Mouse (Mus musculus): ENCODE results near the gene Cnrip1. TPM values are rescaled to one million over a fixed set of nuclear protein-coding genes. Genes with fewer than 3 reads are reported as not detected.
"Not testable (repeated sequence)": the region's sequence is repeated elsewhere in the genome, so short reads cannot be mapped to it uniquely, and the experiment has no call there.

Gene Cnrip1
- polyA plus RNA-seq, 1 experiment from 2014 or later, result 33.2 TPM

DNA sequence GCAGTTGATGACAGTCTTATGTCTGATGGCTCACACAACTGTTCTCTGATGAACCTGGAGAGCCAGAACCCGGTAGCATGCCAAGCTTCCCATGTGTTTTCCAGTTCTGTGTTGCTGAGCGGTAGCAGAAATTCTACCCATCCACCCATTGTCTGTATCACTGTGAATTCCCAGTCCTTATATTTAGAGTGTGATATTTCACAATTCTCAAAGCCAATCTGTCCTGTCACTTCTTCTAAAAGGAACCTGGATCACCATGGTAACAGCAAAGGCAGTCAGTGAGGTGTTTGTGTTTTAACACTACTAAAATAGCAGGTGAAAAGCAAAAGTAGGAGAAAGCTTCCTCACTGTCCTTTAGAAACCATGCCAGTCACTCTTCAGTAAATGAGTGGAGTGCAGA is 5.6 kb upstream of the Cnrip1 start:
- no peak overlapping the region for H3K4me2 ChIP-seq
- ATAC-seq (ENCODE audit: low FRiP score), result no peak
- no peaks in the 10 kb centered on the region; the same call in 1 of the 2 replicates for H3K4me1 ChIP-seq
- H3K9ac ChIP-seq, result no peak overlapping the region
- H3K4me3 ChIP-seq (replicated peaks), result no peak overlapping the region
- no peaks in the 10 kb centered on the region for H3K36me3 ChIP-seq (replicated peaks)
- no peak overlapping the region for H3K27ac ChIP-seq
- no peaks in the 10 kb centered on the region for H3K9me3 ChIP-seq
- no peaks in the 10 kb centered on the region for H3K27me3 ChIP-seq
- WGBS, result 82% methylated on average over 2 of the region's 2 CpGs

- H3K27ac ChIP-seq, result peak overlapping the region; percentile 74; the same call in 1 of the 2 replicates
- H3K27me3 ChIP-seq, result no peaks in the 10 kb centered on the region
- no peaks in the 10 kb centered on the region for H3K36me3 ChIP-seq (replicated peaks)
- H3K4me2 ChIP-seq, result peak overlapping the region; percentile 79
- peaks cover 20% of the 10 kb centered on the region for H3K4me1 ChIP-seq
- H3K9me3 ChIP-seq, result no peaks in the 10 kb centered on the region
- peak; percentile 39; the same call in 1 of the 2 replicates for ATAC-seq (ENCODE audit: low FRiP score)
- H3K4me3 ChIP-seq (replicated peaks), result peak overlapping the region; percentile 59
- 17% methylated on average over 6 of the region's 6 CpGs for WGBS
- peak overlapping the region; percentile 72 for H3K9ac ChIP-seq
Observed at GRCm38 (mm10) chr11:17052476-17053049, 1.2 kb downstream of the Cnrip1 start.

- not testable (repeated sequence) for ATAC-seq (ENCODE audit: low FRiP score); H3K9ac ChIP-seq; H3K4me2 ChIP-seq; H3K4me3 ChIP-seq (replicated peaks); H3K27ac ChIP-seq; H3K36me3 ChIP-seq (replicated peaks); H3K27me3 ChIP-seq; H3K9me3 ChIP-seq; H3K4me1 ChIP-seq
- 98% methylated on average over 2 of the region's 2 CpGs for WGBS
Observed at GRCm38 (mm10) chr11:17069360-17069759, 18.0 kb downstream of the Cnrip1 start.

- Histone ChIP-seq H3K4me3 (replicated peaks) (no peak overlapping the region), H3K27me3 (no peaks in the 10 kb centered on the region), H3K9me3 (no peaks in the 10 kb centered on the region), H3K4me2 (no peak overlapping the region), H3K4me1 (no peaks in the 10 kb centered on the region), H3K27ac (no peak overlapping the region), H3K9ac (no peak overlapping the region), H3K36me3 (replicated peaks) (no peaks in the 10 kb centered on the region)
- 90% methylated on average over 2 of the region's 2 CpGs for WGBS
- no peak for ATAC-seq (ENCODE audit: low FRiP score)
Observed at GRCm38 (mm10) chr11:17075656-17076055, 24.3 kb downstream of the Cnrip1 start.

DNA sequence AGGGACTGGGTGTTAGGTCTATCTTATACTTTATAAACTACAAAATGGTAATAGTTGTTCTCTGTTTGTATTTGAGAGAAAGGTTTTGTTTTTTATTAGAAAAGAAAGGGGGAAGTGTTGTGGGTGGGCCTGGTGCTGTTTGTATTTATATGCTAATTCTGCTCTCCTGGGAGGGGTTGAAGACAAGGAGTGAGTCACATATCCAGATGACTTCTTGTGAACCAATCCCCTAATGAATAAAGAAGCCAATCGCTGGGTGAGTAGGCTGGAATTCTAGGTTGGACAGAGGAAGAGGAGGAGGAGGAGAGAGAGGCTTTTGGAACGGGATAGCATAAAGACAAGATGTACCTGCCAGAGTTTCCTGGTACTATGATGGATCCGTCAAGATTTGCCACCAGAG is 30.7 kb downstream of the Cnrip1 start:
- no peak for ATAC-seq (ENCODE audit: low FRiP score)
- no peak overlapping the region for H3K9ac ChIP-seq
- no peak overlapping the region for H3K27ac ChIP-seq
- no peak overlapping the region for H3K4me2 ChIP-seq
- H3K4me1 ChIP-seq, result no peaks in the 10 kb centered on the region
- H3K27me3 ChIP-seq, result no peaks in the 10 kb centered on the region
- H3K9me3 ChIP-seq, result no peaks in the 10 kb centered on the region
- no peak overlapping the region for H3K4me3 ChIP-seq (replicated peaks)
- H3K36me3 ChIP-seq (replicated peaks), result no peaks in the 10 kb centered on the region
- WGBS, result 53% methylated on average over 3 of the region's 3 CpGs

- no peak overlapping the region for H3K27ac ChIP-seq
- H3K9ac ChIP-seq, result no peak overlapping the region
- no peak overlapping the region for H3K4me2 ChIP-seq
- no peaks in the 10 kb centered on the region for H3K9me3 ChIP-seq
- no peaks in the 10 kb centered on the region for H3K27me3 ChIP-seq
- WGBS, result 55% methylated on average over 2 of the region's 2 CpGs
- peak; percentile 67; the same call in 1 of the 2 replicates for ATAC-seq (ENCODE audit: low FRiP score)
- H3K36me3 ChIP-seq (replicated peaks), result no peaks in the 10 kb centered on the region
- no peak overlapping the region for H3K4me3 ChIP-seq (replicated peaks)
- no peaks in the 10 kb centered on the region for H3K4me1 ChIP-seq
Observed at GRCm38 (mm10) chr11:17082953-17083352, 31.6 kb downstream of the Cnrip1 start.

GRCm38 (mm10) chr11:17083455-17083854 is 32.1 kb downstream of the Cnrip1 start:
- Histone ChIP-seq H3K27ac (no peak overlapping the region), H3K36me3 (replicated peaks) (no peaks in the 10 kb centered on the region), H3K9me3 (no peaks in the 10 kb centered on the region), H3K4me3 (replicated peaks) (no peak overlapping the region), H3K9ac (no peak overlapping the region), H3K27me3 (no peaks in the 10 kb centered on the region), H3K4me1 (no peaks in the 10 kb centered on the region), H3K4me2 (no peak overlapping the region)
- ATAC-seq (ENCODE audit: low FRiP score), result no peak
- WGBS, result 95% methylated on average over 3 of the region's 3 CpGs

DNA sequence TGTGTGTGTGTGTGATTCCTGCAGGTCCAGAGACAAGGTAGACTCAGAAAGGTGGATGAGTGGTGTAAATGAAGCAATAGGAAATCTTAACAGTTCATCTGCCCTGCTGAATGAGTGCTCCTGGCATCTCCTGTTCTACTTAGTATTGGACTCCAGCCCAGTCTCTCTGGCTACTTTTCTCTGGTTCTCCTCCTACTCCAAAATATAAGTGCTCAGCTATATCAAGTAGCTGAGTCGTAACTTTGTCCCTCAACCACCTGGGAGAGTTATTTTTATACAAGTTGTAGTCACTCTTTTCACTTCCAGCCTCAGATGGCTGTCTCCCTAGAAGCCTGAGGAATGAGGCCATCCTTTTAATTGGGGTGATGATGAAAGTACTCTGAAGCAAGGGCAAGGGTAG is 32.5 kb downstream of the Cnrip1 start:
- Histone ChIP-seq H3K36me3 (replicated peaks) (no peaks in the 10 kb centered on the region), H3K27me3 (no peaks in the 10 kb centered on the region), H3K27ac (no peak overlapping the region), H3K4me1 (no peaks in the 10 kb centered on the region), H3K9me3 (no peaks in the 10 kb centered on the region), H3K4me2 (no peak overlapping the region), H3K4me3 (replicated peaks) (no peak overlapping the region), H3K9ac (no peak overlapping the region)
- no peak for ATAC-seq (ENCODE audit: low FRiP score)
- WGBS, result 76% methylated on average over 1 of the region's 1 CpGs

DNA sequence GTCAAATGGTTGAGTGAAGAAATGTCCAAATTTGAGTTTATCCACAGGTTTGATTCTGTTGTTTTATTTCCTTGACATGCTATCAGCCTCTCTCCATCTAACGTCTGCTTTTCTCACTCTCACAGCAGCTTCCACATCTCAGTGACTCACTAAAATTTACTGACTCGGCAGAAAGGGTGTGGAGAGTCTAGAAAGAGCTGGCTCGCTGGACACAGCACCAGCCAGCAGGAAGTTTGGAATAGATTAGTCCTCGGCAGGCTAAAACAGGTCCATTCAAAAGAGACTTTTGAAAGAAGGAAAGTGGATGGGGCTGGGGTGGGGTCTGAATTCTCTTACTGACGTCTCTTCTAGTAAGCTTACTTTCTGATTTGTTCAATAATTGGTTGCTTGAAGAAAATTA is 34.7 kb downstream of the Cnrip1 start:
- no peaks in the 10 kb centered on the region for H3K4me1 ChIP-seq
- H3K36me3 ChIP-seq (replicated peaks), result no peaks in the 10 kb centered on the region
- no peak overlapping the region for H3K4me3 ChIP-seq (replicated peaks)
- H3K4me2 ChIP-seq, result no peak overlapping the region
- no peaks in the 10 kb centered on the region for H3K9me3 ChIP-seq
- 22% methylated on average over 5 of the region's 5 CpGs for WGBS
- H3K27me3 ChIP-seq, result no peaks in the 10 kb centered on the region
- H3K27ac ChIP-seq, result no peak overlapping the region
- no peak for ATAC-seq (ENCODE audit: low FRiP score)
- no peak overlapping the region for H3K9ac ChIP-seq

DNA sequence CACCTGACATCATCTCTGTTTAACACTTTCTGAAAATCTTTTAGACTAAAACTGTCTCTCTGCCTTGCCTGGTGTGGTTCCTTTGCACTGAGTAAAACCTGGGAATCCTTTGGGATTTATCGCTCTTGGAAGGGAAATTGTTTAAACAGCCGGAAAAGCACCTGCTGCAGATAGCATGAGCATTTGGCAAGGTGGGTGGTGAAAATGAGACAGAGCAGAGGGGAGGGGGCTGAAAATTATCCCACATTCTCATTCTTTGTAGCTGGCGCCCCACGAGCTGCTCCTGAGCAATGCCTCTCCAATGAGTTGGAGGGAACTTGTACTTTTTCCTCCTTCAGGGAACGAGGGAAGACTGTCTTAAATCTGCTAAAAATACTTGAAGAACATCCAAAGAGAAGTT is 55.5 kb downstream of the Cnrip1 start:
- Histone ChIP-seq H3K4me2 (no peak overlapping the region), H3K9ac (no peak overlapping the region), H3K27me3 (no peaks in the 10 kb centered on the region), H3K36me3 (replicated peaks) (no peaks in the 10 kb centered on the region), H3K27ac (no peak overlapping the region), H3K9me3 (no peaks in the 10 kb centered on the region), H3K4me3 (replicated peaks) (no peak overlapping the region), H3K4me1 (no peaks in the 10 kb centered on the region)
- no peak for ATAC-seq (ENCODE audit: low FRiP score)
- WGBS, result 85% methylated on average over 5 of the region's 5 CpGs

DNA sequence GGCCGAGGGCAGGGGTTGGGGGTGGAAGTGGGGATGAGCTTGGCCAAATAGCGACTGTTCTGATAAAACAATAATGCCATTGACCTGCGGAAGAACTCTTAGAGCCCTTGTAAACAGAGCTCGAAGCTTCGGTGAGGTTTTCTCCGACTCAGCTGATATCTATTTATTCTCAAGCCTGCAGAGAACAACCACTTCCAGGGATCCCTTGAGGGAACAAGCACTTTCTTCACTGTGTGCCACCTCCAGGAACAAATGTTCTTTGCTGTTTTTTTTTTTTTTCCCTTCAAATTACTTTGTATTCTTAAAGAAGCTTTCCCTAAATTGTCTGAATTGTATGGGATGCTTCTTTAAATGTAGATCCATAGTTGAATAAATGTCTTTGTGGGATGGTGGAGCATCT is 56.0 kb downstream of the Cnrip1 start:
- no peak overlapping the region for H3K4me3 ChIP-seq (replicated peaks)
- H3K4me2 ChIP-seq, result no peak overlapping the region
- no peak for ATAC-seq (ENCODE audit: low FRiP score)
- H3K9me3 ChIP-seq, result no peaks in the 10 kb centered on the region
- H3K27me3 ChIP-seq, result no peaks in the 10 kb centered on the region
- H3K4me1 ChIP-seq, result no peaks in the 10 kb centered on the region
- WGBS, result 83% methylated on average over 6 of the region's 6 CpGs
- no peak overlapping the region for H3K27ac ChIP-seq
- H3K9ac ChIP-seq, result no peak overlapping the region
- H3K36me3 ChIP-seq (replicated peaks), result no peaks in the 10 kb centered on the region

GRCm38 (mm10) chr11:17112419-17113090 is 61.2 kb downstream of the Cnrip1 start:
- H3K27ac ChIP-seq, result no peak overlapping the region
- no peak overlapping the region for H3K4me3 ChIP-seq (replicated peaks)
- no peak overlapping the region for H3K9ac ChIP-seq
- WGBS, result 94% methylated on average over 1 of the region's 1 CpGs
- H3K9me3 ChIP-seq, result no peaks in the 10 kb centered on the region
- no peaks in the 10 kb centered on the region for H3K4me1 ChIP-seq
- H3K36me3 ChIP-seq (replicated peaks), result no peaks in the 10 kb centered on the region
- no peaks in the 10 kb centered on the region for H3K27me3 ChIP-seq
- no peak for ATAC-seq (ENCODE audit: low FRiP score)
- no peak overlapping the region for H3K4me2 ChIP-seq

- Histone ChIP-seq H3K4me2 (no peak overlapping the region), H3K27ac (no peak overlapping the region), H3K27me3 (no peaks in the 10 kb centered on the region), H3K36me3 (replicated peaks) (no peaks in the 10 kb centered on the region), H3K9me3 (no peaks in the 10 kb centered on the region), H3K4me3 (replicated peaks) (no peak overlapping the region), H3K9ac (no peak overlapping the region), H3K4me1 (no peaks in the 10 kb centered on the region)
- WGBS, result 76% methylated on average over 2 of the region's 2 CpGs
- no peak for ATAC-seq (ENCODE audit: low FRiP score)
Observed at GRCm38 (mm10) chr11:17126418-17126817, 75.0 kb downstream of the Cnrip1 start.

Data from forebrain, embryonic 12.5 days (tissue).